Mouse (Mus musculus): ENCODE data around the gene Eef1akmt2. TPM values are rescaled to one million over a fixed set of nuclear protein-coding genes. Genes with fewer than 3 reads are reported as not detected.

Eef1akmt2 gene
- total and polyA plus RNA-seq, 3 experiments = 31.4 to 87.2 (median 35.9) TPM

- peaks cover 32% of the 10 kb centered on the region for H3K79me2 ChIP-seq (replicated peaks; ENCODE audit: control insufficient read depth, extremely low read depth, insufficient read depth, poor library complexity, severe bottlenecking)
- dilution Hi-C loops (cut with MboI; ENCODE audit: extremely low pct_ligation_motif_present, extremely low pct_unique_long_range_greater_than_20kb, low sequenced_read_pairs) (no loop called here), in situ Hi-C loops (cut with MboI; ENCODE audit: low pct_ligation_motif_present, low pct_unique_long_range_greater_than_20kb, low sequenced_read_pairs) (no loop called here)
- no peak for DNase-seq (ENCODE audit: extremely low read depth)
- H3K36me3 ChIP-seq (replicated peaks in 1 of 2; ENCODE audit: control insufficient read depth in 1 of 2, insufficient read depth in 1 of 2, low read length in 1 of 2) = peaks cover 8 to 85% of the 10 kb centered on the region in 2 experiments
- H3K9me3 ChIP-seq (replicated peaks; ENCODE audit: low read length) = no peaks in the 10 kb centered on the region
- H3K4me1 ChIP-seq (ENCODE audit: control insufficient read depth in 1 of 2, insufficient read depth in 2 of 2) = peaks cover 25 to 75% of the 10 kb centered on the region in 2 experiments
- no peaks in the 10 kb centered on the region for H3K27me3 ChIP-seq (replicated peaks)
- no peak overlapping the region for H3K9ac ChIP-seq (ENCODE audit: insufficient read depth, low read depth)
- no peak overlapping the region for H3K4me3 ChIP-seq (replicated peaks in 1 of 3; ENCODE audit: low read depth in 2 of 3, low read length in 2 of 3, poor library complexity in 1 of 3)
- no peak overlapping the region for H3K4me2 ChIP-seq (ENCODE audit: insufficient read depth, low read depth, poor library complexity, severe bottlenecking)
- TF ChIP-seq ZKSCAN1 (IDR thresholded peaks at IDR 0.05; ENCODE audit: borderline replicate concordance, low read depth, low read length) (no peak), MYC (IDR thresholded peaks at IDR 0.05; ENCODE audit: low read depth, low read length) (no peak), NELFE (IDR thresholded peaks at IDR 0.05; ENCODE audit: low read depth, low read length) (no peak), UBTF (IDR thresholded peaks at IDR 0.05; ENCODE audit: low read depth, low read length) (no peak), MAFK (IDR thresholded peaks at IDR 0.05; ENCODE audit: insufficient replicate concordance, low read length) (no peak)
- H3K27ac ChIP-seq (ENCODE audit: insufficient read depth, low read depth) = no peak overlapping the region
Observed at GRCm38 (mm10) chr7:132799119-132800016, 53.1 kb downstream of the Eef1akmt2 start.

- Histone ChIP-seq H3K4me3 (replicated peaks in 1 of 3; ENCODE audit: low read depth in 2 of 3, low read length in 2 of 3, poor library complexity in 1 of 3) (no peak overlapping the region), H3K36me3 (replicated peaks in 1 of 2; ENCODE audit: control insufficient read depth in 1 of 2, insufficient read depth in 1 of 2, low read length in 1 of 2) (peaks cover 5 to 82% of the 10 kb centered on the region in 2 experiments), H3K9me3 (replicated peaks; ENCODE audit: low read length) (no peaks in the 10 kb centered on the region), H3K4me1 (ENCODE audit: control insufficient read depth in 1 of 2, insufficient read depth in 2 of 2) (peaks cover 16 to 75% of the 10 kb centered on the region in 2 experiments), H3K27ac (ENCODE audit: insufficient read depth, low read depth) (no peak overlapping the region), H3K4me2 (ENCODE audit: insufficient read depth, low read depth, poor library complexity, severe bottlenecking) (no peak overlapping the region), H3K27me3 (replicated peaks) (no peaks in the 10 kb centered on the region), H3K79me2 (replicated peaks; ENCODE audit: control insufficient read depth, extremely low read depth, insufficient read depth, poor library complexity, severe bottlenecking) (peaks cover 39% of the 10 kb centered on the region), H3K9ac (ENCODE audit: insufficient read depth, low read depth) (no peak overlapping the region)
- dilution Hi-C loops (cut with MboI; ENCODE audit: extremely low pct_ligation_motif_present, extremely low pct_unique_long_range_greater_than_20kb, low sequenced_read_pairs) = no loop called here
- in situ Hi-C loops (cut with MboI; ENCODE audit: low pct_ligation_motif_present, low pct_unique_long_range_greater_than_20kb, low sequenced_read_pairs) = no loop called here
- TF ChIP-seq BHLHE40 (IDR thresholded peaks at IDR 0.05; ENCODE audit: low read depth, low read length) (no peak), RCOR1 (conservative IDR thresholded peaks at IDR 0.05; ENCODE audit: low read depth, low read length) (no peak), PAX5 (IDR thresholded peaks at IDR 0.05; ENCODE audit: low read length) (no peak), NELFE (IDR thresholded peaks at IDR 0.05; ENCODE audit: low read depth, low read length) (no peak), USF1 (IDR thresholded peaks at IDR 0.05; ENCODE audit: low read depth, low read length) (no peak), MXI1 (IDR thresholded peaks at IDR 0.05; ENCODE audit: low read depth, low read length) (no peak), E2F4 (IDR thresholded peaks at IDR 0.05; ENCODE audit: insufficient replicate concordance, low read depth, low read length) (no peak), MAX (IDR thresholded peaks at IDR 0.05; ENCODE audit: low read length) (no peak)
- DNase-seq (ENCODE audit: extremely low read depth) = no peak
Observed at GRCm38 (mm10) chr7:132795141-132795540, 57.3 kb downstream of the Eef1akmt2 start.
